Comparison of ENCODE assay signal across 9 mouse cellular contexts in the genomic region with DNA sequence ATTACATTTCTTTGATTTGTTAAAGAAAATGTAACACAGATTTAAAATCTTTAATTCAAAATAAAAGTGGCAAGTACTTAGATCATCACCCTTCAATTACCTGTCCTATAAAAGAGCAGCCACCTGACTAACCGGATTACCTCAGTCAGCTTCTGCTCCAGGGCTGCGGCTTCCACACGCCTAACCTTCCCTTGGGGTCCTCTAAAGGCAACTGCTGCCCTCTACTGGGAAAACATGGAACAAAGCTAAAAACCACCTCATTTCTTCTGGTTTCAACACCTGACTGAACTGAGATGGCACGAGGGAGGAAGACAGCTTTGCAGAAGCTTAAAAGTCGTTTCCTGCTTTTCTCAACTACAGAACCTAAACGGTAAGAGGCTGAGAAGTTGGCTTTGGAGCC.
DNase-seq lines count a peak whose midpoint lies in the region; ATAC-seq and TF ChIP-seq lines count a peak whose summit lies in the region.
"Had no signal": no experiment of that assay in that cellular context is flagged by ENCODE, and none has a peak within 500 bp of the region (broad histone marks: within the 10 kb centered on the region; RNA-seq: fewer than 3 reads in every experiment).

No protein-coding gene starts in this region.

- H3K4me3 ChIP-seq in small intestine, adult 2 months (ENCODE audit: low read depth, low read length): no peak overlapping the region
- H3K4me3 ChIP-seq: limb, embryonic 13.5 days had no signal

- peak; percentile 58 to 80 for DNase-seq in heart, adult 18-20 months
- DNase-seq in heart, postnatal 25 days (ENCODE audit: low spot score): no peak
- DNase-seq in NIH3T3 (ENCODE audit: low read depth): peak; percentile 85
- DNase-seq in cerebellum, postnatal 25 days: peak; percentile 51 to 79
- DNase-seq in layer of hippocampus, adult 9-11 months: peak; percentile 70
- peak; percentile 79 for DNase-seq in mesoderm, embryonic 11.5 days (ENCODE audit: low read depth, low spot score)

- WGBS in small intestine, adult 2 months: 17% methylated on average over 6 of the region's 6 CpGs

- TF ChIP-seq CTCF in small intestine, adult 2 months (IDR thresholded peaks at IDR 0.05; ENCODE audit: extremely low read depth, insufficient read length, insufficient replicate concordance, low read depth, low read length): peak; percentile 68; the same call in 1 of the 2 replicates

- no peaks in the 10 kb centered on the region for H3K27me3 ChIP-seq in small intestine, adult 2 months (ENCODE audit: control insufficient read depth, insufficient read depth, low read length)
- H3K27me3 ChIP-seq: limb, embryonic 13.5 days had no signal

- H3K4me1 ChIP-seq in small intestine, adult 2 months (ENCODE audit: control insufficient read depth, insufficient read depth, insufficient read length, low read length): no peaks in the 10 kb centered on the region
- H3K4me1 ChIP-seq: limb, embryonic 13.5 days had no signal

- H3K27ac ChIP-seq in small intestine, adult 2 months (ENCODE audit: insufficient read depth, low read depth, low read length): no peak overlapping the region
- H3K27ac ChIP-seq: limb, embryonic 13.5 days had no signal

- peaks cover 5% of the 10 kb centered on the region; the same call in 1 of the 2 replicates for H3K36me3 ChIP-seq in small intestine, adult 2 months (ENCODE audit: control insufficient read depth, insufficient read depth, low read length)

- intact Hi-C loops in heart, postnatal 25 days (cut with DNase I): loop anchor here (5.0 kb wide), 1 partner anchor 228 kb away; no protein-coding TSS in a partner anchor

- ATAC-seq in hematopoietic stem cell, adult 5-6 weeks (replicated peaks in 1 of 2; ENCODE audit: insufficient read depth in 1 of 2, low FRiP score in 2 of 2, low TSS enrichment in 1 of 2, low read depth in 1 of 2, poor library complexity in 2 of 2, severe bottlenecking in 2 of 2): peak; percentile 84 to 86

- no peak for TF ChIP-seq POLR2A in small intestine, adult 2 months (IDR thresholded peaks at IDR 0.05; ENCODE audit: low read depth, low read length)
